Mouse (Mus musculus) megakaryocyte, adult 5-6 weeks (primary cell): ENCODE measurements around the gene Gm5460. TPM values are rescaled to one million over a fixed set of nuclear protein-coding genes. Genes with fewer than 3 reads are reported as not detected.

Experiments
- ATAC-seq: 2 replicates; pipeline ENCODE4 v1.8.0; 2016; ENCODE audit warnings: mild to moderate bottlenecking, inconsistent platforms; ENCODE audit not compliant: poor library complexity, severe bottlenecking
- total RNA-seq, 2 experiments: library from RNA; stranded (forward) in 1 of 2; stranded (reverse) in 1 of 2; fragments of 153-499, 151-499 nt in 1 of 2; fragments of 221-1000, 200-1000 nt in 1 of 2; gene quantifications; 2 replicates each; pipeline versions ENCODE4 v1.2.3 to v1.2.4; 2015 to 2017

Gm5460 gene
- total RNA-seq (2015) (not detected in 2 replicates), total RNA-seq (2017) (not detected in 2 replicates)

DNA sequence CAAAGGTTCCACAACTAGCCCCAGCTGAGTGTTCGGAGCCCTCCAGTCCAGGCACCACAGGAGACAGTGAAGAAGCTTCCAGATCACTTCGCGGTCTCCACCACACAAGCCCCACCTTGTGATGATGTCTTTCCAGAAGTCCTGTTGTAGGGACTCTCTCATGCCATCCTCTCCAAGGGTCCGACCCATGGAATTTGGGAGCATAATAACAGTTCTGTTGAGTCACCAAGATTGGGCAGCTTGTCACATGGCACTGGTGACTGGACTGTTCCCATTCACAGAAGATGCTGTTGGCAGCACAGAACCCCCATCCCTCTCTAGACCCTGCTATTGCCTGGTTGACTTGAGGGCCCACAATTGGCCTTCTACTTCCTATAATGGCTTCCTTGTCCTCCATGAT is at the start of gene Gm5460:
Gene Gm5460, plus strand, starts transcription at position 378 of the 400 bp plus-strand sequence.
- ATAC-seq: no peak

DNA sequence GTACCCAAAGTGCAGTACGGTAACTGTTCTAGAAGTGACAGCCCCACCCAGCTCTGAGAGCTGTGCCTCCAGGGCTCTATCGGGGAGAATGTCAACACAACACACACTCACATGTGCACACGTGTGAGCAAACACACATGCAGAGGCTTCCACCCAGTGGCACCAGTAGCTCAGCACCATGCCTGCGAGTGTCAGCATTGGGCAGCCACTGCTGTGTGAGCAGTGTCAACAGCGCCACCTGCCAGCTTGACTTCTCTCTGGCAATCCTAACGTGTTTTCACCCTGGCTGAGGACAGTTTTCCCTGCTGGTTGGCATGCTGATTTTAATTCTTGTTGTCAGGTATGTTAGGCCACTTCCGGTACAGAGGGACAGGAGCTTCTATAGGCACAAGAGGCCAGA is 43.9 kb upstream of the Gm5460 start:
- ATAC-seq: no peak

DNA sequence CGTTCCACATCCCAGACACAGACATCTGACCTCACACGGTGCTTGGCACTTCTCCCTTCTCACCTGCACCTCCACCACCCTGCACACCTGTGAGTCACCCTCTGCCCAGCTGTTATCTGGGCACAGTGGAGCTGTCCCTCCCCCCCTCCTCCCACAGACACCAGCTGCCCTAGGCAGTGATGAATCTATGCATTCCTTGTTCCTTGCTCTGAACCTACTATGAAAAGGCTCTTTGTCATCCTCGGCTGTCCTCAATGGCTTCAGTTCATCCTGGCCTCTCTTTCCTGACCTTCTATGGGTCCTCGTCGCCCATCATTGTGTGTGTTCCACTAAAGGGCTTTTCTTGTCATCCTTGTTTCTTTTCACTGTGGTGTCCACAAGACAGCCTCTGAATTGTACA is 41.8 kb upstream of the Gm5460 start:
- no peak for ATAC-seq

DNA sequence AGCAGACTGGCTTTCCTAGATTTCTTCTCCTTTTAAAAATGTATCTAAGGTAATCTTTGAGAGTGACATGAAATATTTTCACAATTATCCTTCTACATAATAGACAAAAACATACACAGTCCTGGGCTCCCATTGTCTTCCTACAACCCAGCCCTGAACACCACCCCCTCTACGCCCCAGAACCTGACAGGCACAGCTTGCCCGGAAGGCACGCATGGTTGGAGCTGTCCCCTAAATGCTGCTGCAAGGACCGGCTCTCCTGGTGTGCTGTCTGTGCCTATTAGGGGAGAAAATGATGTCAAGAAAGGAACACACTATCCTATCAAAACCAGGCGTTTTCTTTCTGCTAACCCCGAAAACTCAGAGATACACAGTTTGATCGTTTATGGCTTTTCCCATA is 38.8 kb upstream of the Gm5460 start:
- ATAC-seq: no peak

DNA sequence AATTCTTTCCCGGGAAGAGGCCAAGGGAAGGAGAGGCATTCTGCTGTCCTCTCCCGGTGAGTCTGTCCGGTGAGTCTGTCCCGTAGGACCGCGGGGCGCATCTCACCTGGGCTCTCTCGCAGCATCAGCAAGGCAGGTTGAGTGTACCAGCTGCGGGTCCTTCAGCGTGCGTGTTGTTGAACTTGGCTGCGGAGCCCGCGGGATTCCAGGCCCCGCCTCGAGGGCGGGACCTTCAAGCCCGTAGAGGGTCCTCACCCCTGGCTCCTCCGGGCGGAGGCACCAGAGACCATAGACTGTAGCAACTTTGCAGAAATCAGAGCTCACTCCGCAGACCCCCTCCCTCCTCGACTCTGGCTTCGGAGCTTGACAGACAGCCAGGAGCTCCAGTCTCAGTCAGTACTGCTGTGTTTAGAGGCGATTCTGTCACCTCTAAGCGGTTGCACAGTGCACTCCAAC is 37.9 kb upstream of the Gm5460 start, which contains the start of gene Zfp488:
Gene Zfp488, minus strand, starts transcription at position 161 of the 456 bp plus-strand sequence.
- ATAC-seq: no peak

DNA sequence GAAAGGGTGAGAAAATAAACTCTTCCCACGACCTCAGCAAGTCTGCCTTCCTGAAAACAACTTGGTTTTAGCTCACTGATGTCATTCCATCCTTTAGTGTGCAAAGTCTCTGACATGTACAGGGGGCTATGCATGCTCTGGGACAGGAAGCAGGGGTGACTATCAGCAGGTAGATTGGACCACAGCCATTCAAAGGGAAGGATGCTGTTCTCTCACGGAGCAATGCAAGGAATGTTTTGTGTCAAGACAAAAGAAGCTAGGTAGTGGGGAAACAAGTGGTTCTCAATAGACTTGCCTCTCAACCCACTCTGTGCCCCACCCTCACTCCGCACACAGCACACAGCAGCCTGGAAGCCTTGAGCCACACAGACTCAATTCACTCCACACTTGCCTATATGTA is 27.4 kb upstream of the Gm5460 start:
- no peak for ATAC-seq

DNA sequence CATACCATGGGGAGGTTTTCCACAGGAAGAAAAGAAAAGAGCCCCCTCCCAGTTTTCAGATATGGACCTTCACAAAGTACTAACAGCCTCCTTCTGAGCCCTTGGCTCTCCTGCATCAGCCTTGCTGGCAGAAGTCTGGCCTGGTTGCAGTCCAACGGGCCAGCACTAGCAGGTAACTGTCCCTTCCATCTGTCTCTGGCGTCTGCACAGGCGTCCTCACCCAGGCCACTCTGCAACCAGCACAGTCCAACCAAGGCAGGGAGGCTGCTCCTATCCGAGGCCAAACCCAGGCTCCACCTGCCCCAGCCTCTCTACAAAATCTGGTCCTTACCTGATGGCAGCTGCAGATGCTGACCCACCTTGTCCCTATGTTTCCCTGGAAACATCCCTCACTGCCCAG is 24.6 kb upstream of the Gm5460 start:
- no peak for ATAC-seq

DNA sequence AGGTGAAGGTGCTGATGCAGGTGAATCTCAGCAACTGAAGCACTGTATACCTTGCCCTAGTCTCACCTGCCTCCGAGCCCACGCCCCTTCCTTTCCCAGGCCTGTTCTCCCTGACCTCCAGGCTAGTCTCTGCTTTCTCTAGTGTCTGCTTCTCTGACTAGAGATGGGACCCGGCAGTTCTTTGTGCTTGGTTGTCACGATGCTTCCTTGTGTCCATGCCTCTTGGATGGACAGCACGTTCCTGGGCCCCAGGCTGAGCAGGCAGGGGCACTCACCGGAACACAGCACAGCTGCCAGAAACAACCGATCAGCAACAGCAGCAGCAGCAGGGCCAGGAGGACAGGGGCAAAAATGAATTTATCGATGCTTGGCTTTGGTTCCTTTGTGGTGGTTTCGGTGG is 23.5 kb upstream of the Gm5460 start:
- no peak for ATAC-seq

DNA sequence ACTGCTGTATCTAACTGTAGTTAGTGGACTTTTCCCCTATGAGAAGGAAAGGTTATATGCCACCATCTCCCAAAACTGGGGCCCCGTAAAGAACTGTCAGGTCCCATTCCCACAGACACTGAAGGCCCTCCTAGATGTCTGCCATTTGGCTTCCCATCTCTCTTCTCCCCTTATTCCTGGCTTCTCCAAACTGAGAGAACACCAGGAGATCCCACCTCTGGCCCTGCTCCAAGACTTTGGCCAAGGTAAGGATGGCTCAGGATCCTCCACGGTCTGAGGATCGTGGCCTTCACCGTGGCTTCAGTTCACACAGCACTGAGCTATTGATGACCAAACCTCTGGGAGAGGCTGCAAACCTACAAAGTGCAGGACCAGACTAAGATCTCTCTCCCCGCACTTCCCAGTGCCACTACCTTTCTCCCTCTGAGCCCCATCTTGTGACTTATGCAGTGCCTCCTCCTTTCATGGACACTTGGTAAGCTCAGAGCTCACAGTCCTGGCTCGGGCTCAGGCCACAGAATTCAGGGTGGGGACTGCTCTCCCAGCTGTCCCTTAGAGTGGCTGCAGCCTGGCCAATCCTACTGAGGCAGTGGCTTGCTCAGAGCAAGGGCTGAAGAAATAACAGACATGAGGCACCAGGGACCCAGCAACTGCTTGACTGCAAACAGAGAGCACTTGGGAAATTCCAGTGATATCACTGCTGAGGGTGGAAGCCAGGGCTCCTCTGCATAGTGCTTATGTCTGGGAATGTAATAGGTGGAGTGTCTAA is 22.9 kb upstream of the Gm5460 start:
- no peak for ATAC-seq

DNA sequence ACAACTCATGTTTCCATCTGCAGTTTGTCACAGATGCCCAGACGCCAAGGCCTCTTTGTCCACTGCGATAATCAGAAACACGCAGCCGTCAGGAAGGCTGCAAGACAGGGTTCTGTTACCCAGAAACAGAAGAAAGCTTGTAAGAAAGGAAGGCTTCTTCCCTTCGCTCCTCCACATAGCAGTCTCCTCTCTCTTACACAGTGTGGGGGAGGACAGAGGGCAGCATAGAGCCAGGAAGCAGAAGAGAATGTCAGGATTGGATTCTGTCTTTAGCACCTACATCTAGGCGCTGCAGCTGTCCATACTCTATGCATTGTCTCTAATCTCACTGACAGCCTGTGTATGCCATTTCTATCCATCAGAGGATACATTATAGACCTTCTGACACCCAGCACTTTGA is 19.1 kb upstream of the Gm5460 start:
- ATAC-seq: no peak

DNA sequence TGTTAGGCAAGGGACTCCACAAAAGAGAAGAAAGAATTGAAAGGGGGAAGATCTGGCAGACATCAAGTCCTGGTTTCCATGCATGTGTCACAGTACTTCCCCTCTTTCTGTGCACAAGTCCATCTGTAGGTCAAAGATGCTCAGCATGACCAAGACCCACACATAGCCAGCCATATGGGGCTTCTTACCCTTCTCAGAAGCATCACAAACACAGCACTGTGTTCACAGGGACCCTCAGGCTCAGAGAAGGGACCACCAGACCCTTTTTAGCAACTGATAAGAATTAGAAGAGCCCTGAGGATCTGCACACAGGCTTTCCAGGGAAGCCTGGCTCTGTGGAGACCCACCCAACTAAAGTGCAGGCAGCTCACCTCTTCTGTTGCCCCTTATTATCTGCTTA is 16.5 kb upstream of the Gm5460 start:
- no peak for ATAC-seq

DNA sequence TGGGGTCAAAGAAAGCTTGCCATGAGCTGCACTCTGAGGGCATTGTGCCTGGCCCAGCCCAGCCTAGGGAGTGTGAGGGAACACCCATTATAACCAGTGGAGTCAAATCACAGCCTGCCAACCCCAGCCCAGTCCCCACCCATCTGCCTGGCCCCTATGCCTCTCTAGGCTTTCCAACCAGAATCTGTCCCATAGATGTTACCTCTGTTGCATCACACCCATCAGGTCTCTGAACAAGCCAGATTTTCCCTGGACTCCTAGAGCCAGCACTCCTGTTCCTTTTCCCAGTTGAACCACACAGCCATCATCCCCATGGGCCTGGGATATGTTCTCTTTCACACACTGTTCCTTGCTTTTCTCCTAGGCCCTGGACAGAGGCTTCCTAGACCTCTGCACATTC is 15.1 kb upstream of the Gm5460 start:
- ATAC-seq: no peak

DNA sequence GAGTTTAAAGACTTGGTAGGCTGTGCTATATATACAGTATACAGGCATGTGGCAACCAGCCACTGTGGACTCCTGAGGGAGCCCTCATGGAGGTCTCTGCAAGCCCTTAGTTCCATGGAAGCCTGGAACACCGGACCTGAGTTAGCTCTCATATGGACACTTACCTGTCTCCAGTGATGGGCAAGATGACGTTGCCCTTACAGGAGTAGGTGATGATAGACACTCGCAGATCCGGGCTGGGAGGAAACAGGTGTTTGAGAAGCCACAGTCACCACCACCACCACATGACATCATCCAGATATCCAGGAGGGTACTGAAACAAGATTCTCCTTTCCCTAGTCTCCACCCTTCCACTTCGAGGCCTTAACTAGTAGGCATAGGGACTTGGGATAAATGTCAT is 14.2 kb upstream of the Gm5460 start:
- no peak for ATAC-seq

DNA sequence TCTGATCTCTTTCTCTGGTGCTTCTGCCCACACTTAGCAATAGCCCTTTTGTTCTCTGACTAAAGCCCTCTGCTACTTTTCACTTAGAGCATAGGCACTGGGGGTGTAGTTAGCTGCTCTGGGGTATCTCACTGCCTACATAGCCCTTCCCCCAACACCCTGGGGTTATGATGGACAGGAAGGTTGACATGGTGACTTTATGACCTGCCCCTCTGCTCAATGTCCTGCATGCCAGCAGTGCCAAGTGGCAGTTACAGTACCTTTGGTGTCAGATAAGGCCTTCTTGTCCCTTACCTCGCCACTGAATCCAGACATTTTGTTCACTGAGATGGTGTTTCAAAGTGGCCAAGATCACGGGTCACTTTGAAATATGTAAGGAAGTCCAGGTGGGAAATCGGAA is 1.5 kb upstream of the Gm5460 start, which contains the start of gene Gm30083:
Gene Gm30083, minus strand, starts transcription at position 120 of the 400 bp plus-strand sequence.
- ATAC-seq: no peak

DNA sequence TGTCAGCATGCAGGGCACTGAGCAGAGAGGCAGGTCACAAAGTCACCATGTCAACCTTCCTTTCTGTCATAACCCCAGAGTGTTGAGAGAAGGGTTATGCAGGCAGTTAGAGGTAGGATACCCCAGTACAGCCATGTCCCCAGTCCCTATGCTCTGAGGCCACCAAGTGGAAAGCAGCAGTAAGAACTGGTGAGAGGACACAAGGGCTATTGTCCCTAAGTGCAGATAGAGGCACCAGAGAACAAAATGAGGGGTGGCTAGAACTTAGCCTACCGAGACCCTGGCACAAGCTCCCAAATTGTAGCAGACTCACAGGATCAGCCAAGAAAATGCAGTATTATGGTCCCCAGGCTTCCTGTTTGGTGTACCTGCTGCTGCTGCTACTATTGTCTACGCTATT is 380 bp downstream of the Gm5460 start:
- no peak for ATAC-seq

DNA sequence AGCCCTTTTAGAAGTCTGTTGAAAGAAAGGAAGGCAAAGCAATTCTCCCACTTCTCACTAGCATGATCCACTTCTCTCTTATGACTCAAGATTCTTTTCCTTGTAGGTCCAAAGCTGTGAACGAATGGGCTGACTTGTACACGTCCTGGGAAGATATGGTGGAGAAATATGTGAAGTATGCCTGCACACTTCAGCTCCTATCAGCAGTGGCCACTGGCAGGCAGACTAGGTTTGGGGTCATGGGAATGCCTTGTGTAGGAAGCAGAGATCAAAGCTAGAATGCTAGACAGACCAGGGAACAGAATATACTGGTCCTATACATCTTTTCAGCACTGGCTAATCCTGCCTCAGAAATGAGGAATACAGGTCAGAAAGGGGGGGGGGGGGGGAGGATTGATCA is 10.2 kb downstream of the Gm5460 start:
- ATAC-seq: no peak

DNA sequence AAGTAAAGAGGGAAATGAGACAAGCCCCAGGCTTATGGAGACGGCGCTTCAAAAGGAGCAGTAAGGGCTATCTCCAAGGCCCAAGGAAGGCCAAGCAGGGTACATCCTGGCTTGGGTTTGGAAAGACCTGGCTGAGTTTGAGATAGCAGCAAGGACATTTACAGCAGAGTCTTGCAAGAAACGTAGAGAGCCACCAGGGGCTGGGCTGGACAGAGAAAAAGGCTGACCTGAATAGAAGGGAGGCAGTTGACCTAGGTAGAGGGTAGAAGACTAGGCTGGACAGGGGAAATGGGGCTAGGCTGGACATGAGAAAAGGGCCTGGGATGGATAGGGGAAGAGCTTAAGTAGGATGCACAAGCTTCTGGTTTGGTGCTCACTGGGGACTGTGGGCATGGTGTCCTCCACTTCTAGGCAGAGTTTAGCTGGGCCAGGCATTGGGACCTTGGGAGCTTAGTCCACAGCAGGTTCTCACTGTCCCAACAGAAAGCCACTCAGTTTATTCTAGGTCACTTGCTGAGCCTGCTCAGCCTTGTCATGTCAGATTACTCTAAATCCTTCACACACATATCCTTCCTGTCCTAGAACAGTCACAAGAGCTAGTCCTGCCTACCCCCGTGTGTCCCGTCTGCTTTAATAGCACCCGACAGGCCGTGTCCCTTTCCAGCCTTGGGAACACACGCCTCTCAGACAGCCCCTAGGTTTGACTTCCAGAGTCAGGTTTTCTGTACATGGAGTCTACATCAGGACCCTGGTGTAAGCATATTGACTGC is 17.5 kb downstream of the Gm5460 start:
- no peak for ATAC-seq

DNA sequence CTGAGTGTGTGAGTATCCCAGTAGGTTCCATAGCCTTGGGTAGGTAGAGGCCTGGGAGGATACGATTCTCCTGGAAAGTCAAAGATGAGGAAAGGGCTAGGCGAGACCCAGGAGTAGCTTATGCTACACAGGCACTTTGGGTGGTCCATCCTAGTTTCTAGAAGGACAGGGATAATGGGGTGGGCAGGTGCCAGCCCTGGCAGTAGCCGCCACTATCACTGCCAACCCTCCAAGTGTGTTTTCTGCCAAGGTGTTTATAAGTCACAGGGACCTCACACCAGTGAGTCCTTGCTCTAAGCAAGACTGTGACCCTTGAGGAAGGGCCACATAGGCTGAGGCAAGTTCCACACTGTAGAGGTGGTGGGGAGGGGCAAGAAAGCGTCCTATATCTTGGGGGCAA is 24.7 kb downstream of the Gm5460 start:
- no peak for ATAC-seq

DNA sequence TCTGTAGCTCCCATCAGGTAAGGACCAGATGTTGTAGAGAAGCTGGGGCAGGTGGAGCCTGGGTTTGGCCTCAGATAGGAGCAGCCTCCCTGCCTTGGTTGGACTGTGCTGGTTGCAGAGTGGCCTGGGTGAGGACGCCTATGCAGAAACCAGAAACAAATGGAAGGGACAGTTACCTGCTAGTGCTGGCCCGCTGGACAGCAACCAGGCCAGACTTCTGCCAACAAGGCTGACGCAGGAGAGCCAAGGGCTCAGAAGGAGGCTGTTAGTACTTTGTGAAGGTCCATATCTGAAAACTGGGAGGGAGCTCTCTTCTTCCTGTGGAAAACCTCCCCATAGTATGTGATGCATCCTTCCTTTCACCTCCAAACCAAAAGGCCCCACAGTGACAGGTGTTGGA is 26.8 kb downstream of the Gm5460 start:
- no peak for ATAC-seq

DNA sequence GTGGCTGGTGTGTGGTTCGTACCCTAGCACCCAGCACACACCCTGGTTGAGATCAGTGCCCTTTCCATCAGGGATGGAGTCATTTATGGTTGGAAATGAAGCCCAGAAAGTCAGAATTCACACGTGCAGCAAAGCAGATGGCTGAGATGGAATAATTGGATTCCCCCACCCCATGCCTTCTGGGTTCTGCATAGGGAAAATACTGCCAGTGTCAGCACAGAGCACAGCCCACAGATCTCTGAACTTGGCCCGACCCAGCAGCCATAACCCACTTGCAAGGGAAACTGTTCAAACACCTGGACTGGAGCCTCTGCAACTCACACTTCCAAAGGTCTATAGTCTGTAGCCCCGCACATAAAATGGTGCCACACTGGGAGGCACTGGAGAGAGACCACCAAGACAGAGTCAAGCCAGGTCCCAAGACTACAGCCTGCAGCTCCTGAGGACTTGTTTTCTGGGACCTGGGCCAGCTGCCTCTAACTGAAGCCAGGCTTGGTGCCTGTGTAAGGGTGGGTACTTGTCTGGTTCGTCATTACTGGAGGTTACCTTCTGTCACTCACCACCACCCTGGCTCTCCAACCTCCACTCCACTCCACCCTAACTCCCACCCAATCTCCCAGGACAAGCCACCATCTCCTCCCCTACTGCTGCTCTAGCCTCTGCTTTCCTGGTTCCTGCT is 33.7 kb downstream of the Gm5460 start:
- no peak for ATAC-seq

DNA sequence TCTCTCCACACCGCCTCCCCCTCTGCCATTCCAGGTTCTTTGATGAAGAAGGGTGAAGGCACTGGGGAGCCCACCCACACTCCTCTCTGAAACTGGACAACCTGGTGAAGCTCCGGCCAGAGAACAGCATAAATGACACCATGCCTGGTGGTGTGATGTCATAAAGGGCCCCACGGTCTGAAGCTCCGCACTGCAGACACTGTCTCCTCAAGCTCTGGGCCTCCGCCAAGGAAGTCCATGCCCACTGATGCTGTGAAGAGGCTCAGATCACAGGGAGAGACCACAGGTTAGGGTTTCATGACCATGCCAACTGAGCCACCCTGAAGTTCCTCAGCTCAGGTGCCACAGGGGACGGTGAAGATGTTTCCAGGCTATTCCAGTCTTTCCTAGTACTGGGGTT is 36.0 kb downstream of the Gm5460 start, which contains the start of gene Antxrl:
Gene Antxrl, plus strand, starts transcription at position 192 of the 400 bp plus-strand sequence.
- no peak for ATAC-seq
